Mouse (Mus musculus) lung, embryonic 14.5 days (tissue): Measurements from ENCODE around the gene Tmem108. TPM values are rescaled to one million over a fixed set of nuclear protein-coding genes. Genes with fewer than 3 reads are reported as not detected.

Experiments
- ATAC-seq: fragments of 200-750 bp; cut with Nextera tagmentation; 2 replicates; pipeline ENCODE4 v1.8.0; 2017; ENCODE audit warnings: mild to moderate bottlenecking, moderate TSS enrichment, moderate library complexity; ENCODE audit not compliant: insufficient read depth
- DNase-seq: peaks from one replicate; pipeline ENCODE4 v3.0.0-alpha.2; 2015
- H3K27ac ChIP-seq: fragments of 300-500 bp; sonication (generic); 2 replicates; pipeline ENCODE4 v1.5.1; 2014; ENCODE audit warnings: low read depth, mild to moderate bottlenecking, moderate library complexity
- H3K27me3 ChIP-seq: fragments of 300-500 bp; sonication (generic); 2 replicates; pipeline ENCODE4 v1.6.1; 2014; ENCODE audit warnings: low read length, control low read depth; ENCODE audit not compliant: insufficient read depth
- H3K36me3 ChIP-seq: fragments of 300-500 bp; sonication (generic); 2 replicates; pipeline ENCODE4 v1.6.1; 2014; ENCODE audit warnings: control low read depth; ENCODE audit not compliant: insufficient read depth
- H3K4me1 ChIP-seq: fragments of 300-500 bp; sonication (generic); 2 replicates; pipeline ENCODE4 v1.6.1; 2014; ENCODE audit warnings: antibody characterized with exemption, control low read depth; ENCODE audit not compliant: insufficient read depth
- H3K4me2 ChIP-seq: fragments of 300-500 bp; sonication (generic); 2 replicates; pipeline ENCODE4 v1.6.1; 2014; ENCODE audit warnings: mild to moderate bottlenecking
- H3K4me3 ChIP-seq: fragments of 300-500 bp; sonication (generic); 2 replicates; pipeline ENCODE4 v1.5.1; 2014; ENCODE audit warnings: low read depth, low read length
- H3K9ac ChIP-seq: fragments of 300-500 bp; sonication (generic); 2 replicates; pipeline ENCODE4 v1.6.1; 2014
- H3K9me3 ChIP-seq: fragments of 300-500 bp; sonication (generic); 2 replicates; pipeline ENCODE4 v1.6.1; 2016; ENCODE audit warnings: low read depth, low read length, control low read depth
- CTCF ChIP-seq: IDR thresholded peaks from 2 replicates; pipeline ENCODE4 v1.5.1; 2016; ENCODE audit warnings: antibody characterized with exemption, low read depth
- WGBS: fragments of 180-500 bp; shearing (Covaris S2); extraction: QIAGEN DNeasy Blood & Tissue Kit; methylation state at CpG from one replicate; pipeline ENCODE4 v1.1.7; 2014; 5-methylcytosine and 5-hydroxymethylcytosine counted together
- polyA plus RNA-seq: library from polyadenylated mRNA; unstranded; fragments of >200 nt; fragmentation: Nextera tagmentation; extraction: Ambion mirVana; gene quantifications from 2 replicates; pipeline ENCODE4 v1.2.1, GENCODE M21; 2014

Gene Tmem108
- polyA plus RNA-seq, 1 experiment from 2014 or later = 16.0 TPM

- no peak for TF ChIP-seq CTCF
- Histone ChIP-seq H3K36me3 (no peaks in the 10 kb centered on the region), H3K4me2 (no peak overlapping the region), H3K4me3 (no peak overlapping the region), H3K27ac (no peak overlapping the region), H3K9ac (no peak overlapping the region), H3K4me1 (no peaks in the 10 kb centered on the region), H3K27me3 (no peaks in the 10 kb centered on the region), H3K9me3 (no peaks in the 10 kb centered on the region)
- ATAC-seq = no peak
- DNase-seq = no peak
- WGBS = 72% methylated on average over 6 of the region's 6 CpGs
Measured at GRCm38 (mm10) chr9:103668830-103669229, 92.8 kb downstream of the Tmem108 start.

GRCm38 (mm10) chr9:103665817-103666216, 95.8 kb downstream of the Tmem108 start:
- no peak overlapping the region for H3K4me2 ChIP-seq
- no peaks in the 10 kb centered on the region for H3K36me3 ChIP-seq
- DNase-seq = peak; percentile 65
- no peaks in the 10 kb centered on the region for H3K27me3 ChIP-seq
- no peak overlapping the region for H3K9ac ChIP-seq
- no peaks in the 10 kb centered on the region for H3K4me1 ChIP-seq
- 59% methylated on average over 6 of the region's 6 CpGs for WGBS
- ATAC-seq = peak; percentile 66; the same call in 1 of the 2 replicates
- TF ChIP-seq CTCF = no peak
- no peak overlapping the region for H3K4me3 ChIP-seq
- H3K9me3 ChIP-seq = no peaks in the 10 kb centered on the region
- H3K27ac ChIP-seq = no peak overlapping the region

- Histone ChIP-seq H3K9me3 (no peaks in the 10 kb centered on the region), H3K4me1 (no peaks in the 10 kb centered on the region), H3K4me2 (no peak overlapping the region), H3K9ac (no peak overlapping the region), H3K36me3 (no peaks in the 10 kb centered on the region), H3K27me3 (no peaks in the 10 kb centered on the region), H3K27ac (no peak overlapping the region), H3K4me3 (no peak overlapping the region)
- DNase-seq = no peak
- ATAC-seq = no peak
- TF ChIP-seq CTCF = no peak
- WGBS = 68% methylated on average over 11 of the region's 11 CpGs
Measured at GRCm38 (mm10) chr9:103664151-103664550, 97.5 kb downstream of the Tmem108 start.

GRCm38 (mm10) chr9:103661873-103662272, 99.8 kb downstream of the Tmem108 start:
- Histone ChIP-seq H3K27me3 (no peaks in the 10 kb centered on the region), H3K36me3 (no peaks in the 10 kb centered on the region), H3K4me2 (no peak overlapping the region), H3K9me3 (no peaks in the 10 kb centered on the region), H3K9ac (no peak overlapping the region), H3K27ac (no peak overlapping the region), H3K4me1 (no peaks in the 10 kb centered on the region), H3K4me3 (no peak overlapping the region)
- no peak for ATAC-seq
- TF ChIP-seq CTCF = no peak
- 70% methylated on average over 1 of the region's 1 CpGs for WGBS
- no peak for DNase-seq

GRCm38 (mm10) chr9:103657981-103658380, 103.7 kb downstream of the Tmem108 start:
- H3K27me3 ChIP-seq = no peaks in the 10 kb centered on the region
- H3K27ac ChIP-seq = no peak overlapping the region
- DNase-seq (no peak), ATAC-seq (no peak)
- no peaks in the 10 kb centered on the region for H3K4me1 ChIP-seq
- H3K36me3 ChIP-seq = no peaks in the 10 kb centered on the region
- 83% methylated on average over 5 of the region's 5 CpGs for WGBS
- no peak overlapping the region for H3K4me3 ChIP-seq
- H3K9me3 ChIP-seq = no peaks in the 10 kb centered on the region
- no peak overlapping the region for H3K9ac ChIP-seq
- no peak overlapping the region for H3K4me2 ChIP-seq
- TF ChIP-seq CTCF = no peak

GRCm38 (mm10) chr9:103657183-103657975, 104.3 kb downstream of the Tmem108 start:
- DNase-seq (peak; percentile 22), ATAC-seq (no peak)
- no peak overlapping the region for H3K27ac ChIP-seq

GRCm38 (mm10) chr9:103653995-103654587, 107.5 kb downstream of the Tmem108 start:
- ATAC-seq (no peak), DNase-seq (no peak)
- Histone ChIP-seq H3K4me3 (no peak overlapping the region), H3K27me3 (no peaks in the 10 kb centered on the region), H3K27ac (no peak overlapping the region), H3K9ac (no peak overlapping the region), H3K9me3 (no peaks in the 10 kb centered on the region), H3K4me1 (no peaks in the 10 kb centered on the region), H3K4me2 (no peak overlapping the region), H3K36me3 (no peaks in the 10 kb centered on the region)
- WGBS = 32% methylated on average over 10 of the region's 10 CpGs
- no peak for TF ChIP-seq CTCF

More at GRCm38 (mm10) chr9:103657183-103657975, 104.3 kb downstream of the Tmem108 start:
- H3K27me3 ChIP-seq = no peaks in the 10 kb centered on the region
- H3K4me1 ChIP-seq = no peaks in the 10 kb centered on the region
- H3K36me3 ChIP-seq = no peaks in the 10 kb centered on the region
- no peak overlapping the region for H3K4me3 ChIP-seq
- H3K9me3 ChIP-seq = no peaks in the 10 kb centered on the region
- no peak overlapping the region for H3K4me2 ChIP-seq
- H3K9ac ChIP-seq = no peak overlapping the region
- no peak for TF ChIP-seq CTCF
- WGBS = 56% methylated on average over 13 of the region's 13 CpGs
